Mouse (Mus musculus) erythroblast, embryonic 14.5 days (primary cell): Measurements from ENCODE around the gene Cisd1.

Experiments used
- GATA1 ChIP-seq: IDR thresholded peaks from 2 replicates; pipeline ENCODE4 v1.6.1; 2012; ENCODE audit warnings: low read length, inconsistent platforms, mixed read lengths
- TAL1 ChIP-seq: IDR thresholded peaks from 3 replicates; pipeline ENCODE4 v1.6.1; 2012; ENCODE audit warnings: low read length, inconsistent platforms, mixed read lengths

- no peak for TF ChIP-seq TAL1
- no peak for TF ChIP-seq GATA1
These were observed 15.5 kb downstream of the Cisd1 start for GRCm38 (mm10) chr10:71329295-71329694.
